Mouse (Mus musculus) brain, embryonic 14.5 days (tissue): ENCODE data around the gene Cbx7.

Experiments
- CTCF ChIP-seq: fragments of 200-500 bp; IDR thresholded peaks from 2 replicates; pipeline ENCODE4 v1.5.1; 2012; ENCODE audit warnings: inconsistent platforms, mild to moderate bottlenecking, moderate library complexity, borderline replicate concordance; ENCODE audit not compliant: insufficient read depth, insufficient read length; ENCODE audit errors: extremely low read depth
- POLR2A ChIP-seq: fragments of 200-500 bp; IDR thresholded peaks from 2 replicates; pipeline ENCODE4 v1.6.1; 2012; ENCODE audit warnings: mild to moderate bottlenecking, inconsistent platforms, borderline replicate concordance; ENCODE audit not compliant: poor library complexity, insufficient read depth, insufficient read length, severe bottlenecking; ENCODE audit errors: extremely low read depth

DNA sequence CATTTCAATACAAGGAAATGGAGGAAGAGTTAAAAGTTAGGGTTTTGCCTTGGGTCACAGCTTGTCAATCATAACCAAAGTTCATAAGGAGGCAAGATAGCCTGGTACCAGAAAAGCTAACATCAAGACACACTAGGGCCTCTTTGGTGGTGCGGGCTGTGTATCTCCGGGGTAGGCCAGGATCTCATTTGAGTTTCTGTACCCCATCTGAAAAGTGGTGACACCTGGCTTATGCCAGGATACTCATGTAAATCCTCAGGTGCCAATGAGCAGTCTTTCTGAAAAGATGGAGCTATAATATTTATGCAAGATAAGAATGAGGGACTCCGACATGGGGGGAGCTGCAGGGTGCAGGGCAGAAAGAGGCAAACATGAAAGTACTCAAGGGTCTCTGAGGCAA, 42.6 kb downstream of the Cbx7 start:
- TF ChIP-seq CTCF (no peak), POLR2A (no peak)
